Mouse (Mus musculus) forebrain, embryonic 15.5 days (tissue): ENCODE data around the gene Xkr7. TPM values are rescaled to one million over a fixed set of nuclear protein-coding genes. Genes with fewer than 3 reads are reported as not detected.

ENCODE experiments used
- ATAC-seq: fragments of 200-750 bp; cut with Nextera tagmentation; replicated peaks from 2 replicates; pipeline ENCODE4 v1.8.0; 2017; ENCODE audit warnings: mild to moderate bottlenecking, moderate TSS enrichment, moderate library complexity
- H3K27ac ChIP-seq: fragments of 300-500 bp; sonication (generic); replicated peaks from 2 replicates; pipeline ENCODE4 v1.5.1; 2015; ENCODE audit warnings: mild to moderate bottlenecking, inconsistent platforms
- H3K27me3 ChIP-seq: fragments of 300-500 bp; sonication (generic); 2 replicates; pipeline ENCODE4 v1.6.1; 2015; ENCODE audit warnings: inconsistent platforms
- H3K36me3 ChIP-seq: fragments of 300-500 bp; sonication (generic); 2 replicates; pipeline ENCODE4 v1.6.1; 2015; ENCODE audit warnings: mild to moderate bottlenecking, inconsistent platforms
- H3K4me1 ChIP-seq: fragments of 300-500 bp; sonication (generic); 2 replicates; pipeline ENCODE4 v1.6.1; 2015; ENCODE audit warnings: inconsistent platforms
- H3K4me2 ChIP-seq: fragments of 300-500 bp; sonication (generic); replicated peaks from 2 replicates; pipeline ENCODE4 v1.6.1; 2015; ENCODE audit warnings: mild to moderate bottlenecking, inconsistent platforms
- H3K4me3 ChIP-seq: fragments of 300-500 bp; sonication (generic); 2 replicates; pipeline ENCODE4 v1.5.1; 2015; ENCODE audit warnings: mild to moderate bottlenecking, inconsistent platforms
- H3K9ac ChIP-seq: fragments of 300-500 bp; sonication (generic); replicated peaks from 2 replicates; pipeline ENCODE4 v1.6.1; 2015; ENCODE audit warnings: mild to moderate bottlenecking, inconsistent platforms
- H3K9me3 ChIP-seq: fragments of 300-500 bp; sonication (generic); 2 replicates; pipeline ENCODE4 v1.6.1; 2016; ENCODE audit warnings: inconsistent platforms
- WGBS: fragments of 180-500 bp; shearing (Covaris S2); methylation state at CpG from one replicate; pipeline ENCODE4 v1.1.7; 2015; ENCODE audit warnings: mixed read lengths; 5-methylcytosine and 5-hydroxymethylcytosine counted together
- polyA plus RNA-seq: library from polyadenylated mRNA; unstranded; fragments of >200 nt; fragmentation: Nextera tagmentation; extraction: Ambion mirVana; gene quantifications from 2 replicates; pipeline ENCODE4 v1.2.1, GENCODE M21; 2015

Gene Xkr7
- polyA plus RNA-seq, 1 experiment from 2014 or later, result 2.0 TPM

DNA sequence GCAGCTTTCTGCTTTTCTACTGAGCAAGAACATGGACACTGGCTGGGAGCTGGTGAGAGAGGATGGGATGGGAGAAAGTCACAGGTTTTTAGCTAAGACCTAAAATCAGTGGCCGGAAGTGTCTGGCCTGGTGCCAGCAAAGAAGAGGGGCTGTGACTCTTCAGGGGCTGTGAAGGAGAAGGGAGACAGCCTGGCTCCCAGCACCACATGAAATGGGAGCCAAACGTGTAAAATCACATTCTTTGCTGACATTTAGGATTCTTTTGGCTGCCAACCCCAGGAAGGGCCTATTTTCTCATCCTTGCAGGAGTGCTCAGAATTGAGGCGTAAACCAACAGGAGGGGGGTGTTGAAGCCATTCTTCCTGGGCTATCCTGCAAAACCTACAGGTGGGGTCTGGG lies 12.2 kb downstream of the Xkr7 start:
- no peak overlapping the region for H3K4me3 ChIP-seq
- H3K9me3 ChIP-seq, result no peaks in the 10 kb centered on the region
- H3K36me3 ChIP-seq, result no peaks in the 10 kb centered on the region
- no peak overlapping the region for H3K4me2 ChIP-seq
- peaks cover 66% of the 10 kb centered on the region for H3K4me1 ChIP-seq
- no peak overlapping the region for H3K9ac ChIP-seq
- H3K27me3 ChIP-seq, result no peaks in the 10 kb centered on the region
- ATAC-seq, result no peak
- WGBS, result 62% methylated on average over 3 of the region's 3 CpGs
- H3K27ac ChIP-seq, result 0 out of 2 replicates have a peak overlapping the region, but pooled peaks have one; percentile 1

DNA sequence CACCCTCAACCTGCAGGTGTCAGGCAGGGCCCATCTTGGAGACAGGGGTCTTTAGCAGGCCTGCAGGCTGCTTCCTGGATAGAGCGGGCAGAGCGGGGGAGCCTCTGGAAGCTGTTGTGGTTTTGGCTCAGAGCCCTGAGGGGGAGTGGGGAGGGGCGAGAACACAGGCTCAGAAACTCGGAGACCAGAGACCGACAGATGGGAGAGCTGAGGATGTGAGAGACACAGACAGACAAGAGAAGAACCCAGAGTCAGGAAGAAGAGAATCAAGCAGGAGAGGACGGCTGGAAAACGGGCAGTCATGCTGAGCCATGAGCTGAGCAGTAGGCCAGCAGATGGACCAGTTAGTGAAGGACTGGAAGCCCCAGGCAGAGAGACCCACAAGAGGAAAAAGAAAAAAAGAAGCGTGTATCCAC lies 14.2 kb downstream of the Xkr7 start:
- 23% methylated on average over 8 of the region's 8 CpGs for WGBS
- ATAC-seq, result peak; percentile 65
- H3K4me2 ChIP-seq, result no peak overlapping the region
- H3K9me3 ChIP-seq, result no peaks in the 10 kb centered on the region
- peaks cover 80% of the 10 kb centered on the region for H3K4me1 ChIP-seq
- H3K27ac ChIP-seq, result peak overlapping the region; percentile 93
- no peak overlapping the region for H3K9ac ChIP-seq
- H3K4me3 ChIP-seq, result no peak overlapping the region
- no peaks in the 10 kb centered on the region for H3K27me3 ChIP-seq
- no peaks in the 10 kb centered on the region for H3K36me3 ChIP-seq

DNA sequence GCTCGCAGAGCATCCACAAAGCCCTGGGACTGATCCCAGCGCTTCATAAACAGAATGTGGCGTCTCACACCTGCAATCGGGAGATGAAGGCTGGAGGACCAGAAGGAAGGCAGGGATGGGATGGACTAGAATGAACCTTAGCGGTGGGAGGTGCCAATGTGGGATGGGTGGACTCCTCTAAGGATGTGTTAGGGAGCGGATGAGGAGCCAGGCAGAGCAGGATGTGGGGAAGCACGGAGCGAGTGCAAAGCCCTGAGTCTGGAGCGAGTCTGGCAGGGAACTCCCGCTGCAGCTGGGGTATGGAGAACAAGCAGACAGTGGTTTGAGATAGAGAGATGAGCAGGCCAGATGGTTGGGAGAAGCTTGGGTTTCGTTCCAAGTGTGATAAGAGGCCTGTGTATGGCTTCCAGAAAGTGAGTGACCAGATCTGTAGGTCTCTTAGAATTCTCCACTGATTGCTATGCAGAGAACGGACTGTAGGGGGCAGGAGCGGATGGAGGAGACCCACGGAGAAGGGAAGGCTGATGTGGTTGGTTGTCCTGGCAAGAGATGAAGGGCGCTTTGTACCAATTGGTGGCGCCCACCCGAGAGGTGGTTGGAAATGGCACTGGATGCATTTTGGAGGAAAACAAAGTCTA lies 16.3 kb downstream of the Xkr7 start:
- H3K4me2 ChIP-seq, result no peak overlapping the region
- H3K36me3 ChIP-seq, result no peaks in the 10 kb centered on the region
- WGBS, result 32% methylated on average over 17 of the region's 17 CpGs
- no peak for ATAC-seq
- peaks cover 11% of the 10 kb centered on the region; the same call in 1 of the 2 replicates for H3K27me3 ChIP-seq
- H3K9ac ChIP-seq, result no peak overlapping the region
- no peak overlapping the region for H3K4me3 ChIP-seq
- peak overlapping the region; percentile 93 for H3K27ac ChIP-seq
- H3K9me3 ChIP-seq, result no peaks in the 10 kb centered on the region
- peaks cover 65% of the 10 kb centered on the region for H3K4me1 ChIP-seq

DNA sequence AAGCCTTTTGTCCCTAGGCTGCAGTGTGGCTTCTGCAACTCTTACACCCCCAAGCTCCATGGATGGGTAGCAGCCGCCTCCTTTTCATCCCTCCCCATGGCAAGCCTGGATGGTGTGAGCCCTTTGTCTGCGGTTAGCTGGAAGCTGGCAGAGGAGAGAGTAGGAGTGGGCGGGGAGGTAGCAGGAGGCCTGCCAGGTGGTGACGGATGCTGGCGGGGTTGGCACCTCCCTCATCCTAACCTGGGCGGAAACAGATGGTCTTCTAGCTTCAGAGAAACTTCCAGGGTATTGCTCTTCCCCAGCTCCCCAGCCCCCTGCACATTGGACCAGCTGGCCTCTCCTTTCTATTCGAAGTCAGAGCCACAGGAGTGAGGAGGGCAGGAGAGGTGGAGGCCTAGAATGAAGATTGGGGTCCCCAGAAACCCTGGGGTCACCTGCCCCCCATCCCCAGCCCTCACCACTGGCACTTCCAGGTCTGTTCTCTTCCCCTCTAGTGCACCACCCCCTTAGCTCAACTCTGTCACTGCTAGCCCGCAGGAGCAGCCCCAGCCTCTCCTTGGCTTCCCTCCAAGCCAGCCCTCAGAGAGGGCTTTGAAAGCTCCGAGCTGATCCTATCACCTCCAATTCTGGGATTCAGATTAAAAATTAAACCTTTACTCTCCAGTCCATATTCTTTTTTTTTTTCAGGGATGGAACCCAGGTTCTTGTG lies 17.8 kb downstream of the Xkr7 start:
- H3K27me3 ChIP-seq, result peaks cover 15% of the 10 kb centered on the region; the same call in 1 of the 2 replicates
- 0 out of 2 replicates have a peak, but pooled peaks cover 3% of the 10 kb centered on the region for H3K36me3 ChIP-seq
- H3K9me3 ChIP-seq, result no peaks in the 10 kb centered on the region
- WGBS, result 27% methylated on average over 9 of the region's 9 CpGs
- H3K9ac ChIP-seq, result no peak overlapping the region
- no peak overlapping the region for H3K4me2 ChIP-seq
- ATAC-seq, result peak; percentile 74
- peak overlapping the region; percentile 93 for H3K27ac ChIP-seq
- no peak overlapping the region for H3K4me3 ChIP-seq
- H3K4me1 ChIP-seq, result peaks cover 51% of the 10 kb centered on the region

DNA sequence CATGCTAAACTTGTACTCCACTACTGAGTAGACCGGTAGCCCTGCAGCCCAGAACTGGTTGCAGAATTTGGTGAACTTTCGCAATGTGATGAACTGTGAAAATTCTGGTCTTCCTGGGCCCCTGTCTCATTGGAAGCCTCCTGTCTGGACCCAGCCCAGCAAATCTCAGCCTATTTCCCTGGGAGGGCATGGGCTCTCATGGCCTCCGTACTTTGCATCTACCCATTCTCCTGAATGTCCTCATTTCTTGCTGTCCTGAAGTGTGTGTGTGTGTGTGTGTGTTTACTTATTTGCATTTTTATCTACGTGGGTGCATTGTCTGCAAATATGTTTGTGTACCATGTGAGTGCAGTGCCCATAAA lies 18.3 kb downstream of the Xkr7 start:
- Histone ChIP-seq H3K9ac (no peak overlapping the region), H3K4me3 (no peak overlapping the region), H3K4me1 (peaks cover 49% of the 10 kb centered on the region), H3K36me3 (peaks cover 6% of the 10 kb centered on the region; the same call in 1 of the 2 replicates), H3K9me3 (no peaks in the 10 kb centered on the region), H3K27ac (peak overlapping the region; percentile 93), H3K27me3 (peaks cover 15% of the 10 kb centered on the region; the same call in 1 of the 2 replicates), H3K4me2 (no peak overlapping the region)
- 69% methylated on average over 4 of the region's 4 CpGs for WGBS
- no peak for ATAC-seq

DNA sequence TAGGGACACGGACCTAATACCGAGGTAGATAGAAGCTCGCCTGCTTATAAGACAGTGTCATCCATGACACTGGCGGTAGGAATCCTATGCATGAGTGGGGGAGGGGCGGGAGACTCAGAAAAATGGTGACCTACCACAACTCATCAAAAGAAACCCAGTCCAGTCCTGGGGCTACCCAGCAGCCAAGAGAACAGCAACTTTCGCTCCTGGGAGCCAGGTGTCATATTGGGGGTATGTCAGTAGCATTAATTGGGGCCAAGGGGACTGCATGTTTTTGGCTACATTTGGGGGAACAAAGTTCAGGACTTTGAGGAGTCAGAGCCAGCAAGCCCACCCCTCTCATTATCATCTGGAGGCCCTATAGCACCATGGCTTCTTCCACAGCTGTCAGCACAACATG lies 19.4 kb downstream of the Xkr7 start:
- WGBS, result 86% methylated on average over 6 of the region's 6 CpGs
- peaks cover 15% of the 10 kb centered on the region; the same call in 1 of the 2 replicates for H3K27me3 ChIP-seq
- ATAC-seq, result no peak
- H3K4me3 ChIP-seq, result no peak overlapping the region
- H3K4me2 ChIP-seq, result no peak overlapping the region
- peaks cover 6% of the 10 kb centered on the region; the same call in 1 of the 2 replicates for H3K36me3 ChIP-seq
- peaks cover 40% of the 10 kb centered on the region for H3K4me1 ChIP-seq
- no peak overlapping the region for H3K9ac ChIP-seq
- H3K9me3 ChIP-seq, result no peaks in the 10 kb centered on the region
- H3K27ac ChIP-seq, result no peak overlapping the region

DNA sequence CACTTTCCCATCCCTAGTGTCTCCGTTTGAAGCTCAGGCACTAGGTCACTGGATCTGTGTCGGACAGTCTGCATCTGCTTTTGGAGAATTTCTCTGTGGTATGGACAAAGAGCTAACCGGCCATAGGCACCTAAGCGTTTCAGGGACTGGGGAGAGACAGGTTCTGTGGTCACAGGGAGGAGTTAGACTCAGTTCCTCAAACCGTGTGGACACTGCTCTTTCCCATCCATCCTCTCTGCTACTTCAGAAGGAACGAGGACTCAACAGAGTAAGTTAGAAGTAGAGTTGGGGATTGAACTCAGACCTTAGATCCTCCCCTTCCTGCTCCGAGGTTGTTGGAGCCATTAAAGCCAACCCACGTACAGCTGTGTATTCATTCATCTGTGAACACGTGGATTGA lies 19.9 kb downstream of the Xkr7 start:
- H3K4me3 ChIP-seq, result no peak overlapping the region
- H3K4me1 ChIP-seq, result peaks cover 35% of the 10 kb centered on the region
- peaks cover 15% of the 10 kb centered on the region; the same call in 1 of the 2 replicates for H3K27me3 ChIP-seq
- WGBS, result 80% methylated on average over 9 of the region's 9 CpGs
- H3K9me3 ChIP-seq, result no peaks in the 10 kb centered on the region
- H3K4me2 ChIP-seq, result no peak overlapping the region
- H3K27ac ChIP-seq, result no peak overlapping the region
- peaks cover 6% of the 10 kb centered on the region; the same call in 1 of the 2 replicates for H3K36me3 ChIP-seq
- no peak for ATAC-seq
- no peak overlapping the region for H3K9ac ChIP-seq

DNA sequence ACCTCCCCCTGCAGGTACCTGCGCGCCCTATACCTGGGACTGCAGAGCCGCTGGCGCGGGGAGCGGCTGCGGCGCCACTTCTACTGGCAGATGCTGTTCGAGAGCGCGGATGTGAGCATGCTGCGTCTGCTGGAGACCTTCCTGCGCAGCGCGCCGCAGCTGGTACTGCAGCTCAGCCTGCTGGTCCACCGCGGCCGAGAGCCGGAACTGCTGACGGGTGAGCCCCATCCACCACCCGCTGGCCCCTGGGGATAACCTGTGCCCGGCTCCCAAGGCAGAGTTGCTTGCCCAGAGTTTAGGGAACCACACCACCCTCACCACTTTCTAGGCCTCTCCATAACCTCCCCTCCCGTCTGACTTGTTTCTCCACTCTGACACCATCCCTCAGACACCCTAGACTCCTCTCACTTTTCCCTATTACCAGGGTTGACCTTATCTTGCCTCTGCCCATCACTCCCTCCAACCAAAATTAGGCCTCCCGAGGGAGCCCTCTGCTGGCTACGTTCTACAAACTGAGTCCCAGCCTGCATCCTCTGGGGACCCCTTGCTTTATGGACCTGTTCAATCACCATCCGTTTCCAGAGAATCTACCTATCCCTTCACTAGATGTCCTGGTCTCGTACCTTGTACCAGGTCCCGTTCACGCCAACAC lies 21.2 kb downstream of the Xkr7 start:
- ATAC-seq, result no peak
- Histone ChIP-seq H3K9me3 (no peaks in the 10 kb centered on the region), H3K4me2 (no peak overlapping the region)

DNA sequence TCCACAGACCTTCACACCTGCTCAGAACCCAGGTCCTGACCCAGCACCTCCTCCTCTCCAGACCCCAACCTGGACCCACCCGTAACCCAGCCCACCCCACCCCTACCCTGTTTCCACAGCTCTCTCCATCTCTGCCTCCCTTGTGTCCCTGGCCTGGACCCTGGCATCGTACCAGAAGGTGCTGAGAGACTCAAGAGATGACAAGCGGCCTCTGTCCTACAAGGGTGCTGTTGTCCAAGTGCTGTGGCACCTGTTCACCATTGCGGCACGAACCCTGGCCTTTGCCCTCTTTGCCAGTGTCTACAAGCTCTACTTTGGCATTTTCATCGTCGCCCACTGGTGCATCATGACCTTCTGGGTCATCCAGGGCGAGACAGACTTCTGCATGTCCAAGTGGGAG lies 22.2 kb downstream of the Xkr7 start:
- Histone ChIP-seq H3K4me2 (no peak overlapping the region), H3K36me3 (peaks cover 6% of the 10 kb centered on the region; the same call in 1 of the 2 replicates), H3K27me3 (peaks cover 15% of the 10 kb centered on the region; the same call in 1 of the 2 replicates), H3K9ac (no peak overlapping the region), H3K4me3 (no peak overlapping the region), H3K9me3 (no peaks in the 10 kb centered on the region), H3K27ac (no peak overlapping the region), H3K4me1 (peaks cover 19% of the 10 kb centered on the region)
- no peak for ATAC-seq
- WGBS, result 91% methylated on average over 8 of the region's 8 CpGs

More for the DNA sequence above, 21.2 kb downstream of the Xkr7 start:
- Histone ChIP-seq H3K4me3 (no peak overlapping the region), H3K36me3 (peaks cover 6% of the 10 kb centered on the region; the same call in 1 of the 2 replicates), H3K9ac (no peak overlapping the region), H3K27me3 (peaks cover 15% of the 10 kb centered on the region; the same call in 1 of the 2 replicates), H3K4me1 (peaks cover 29% of the 10 kb centered on the region), H3K27ac (no peak overlapping the region)
- WGBS, result 9% methylated on average over 30 of the region's 30 CpGs

DNA sequence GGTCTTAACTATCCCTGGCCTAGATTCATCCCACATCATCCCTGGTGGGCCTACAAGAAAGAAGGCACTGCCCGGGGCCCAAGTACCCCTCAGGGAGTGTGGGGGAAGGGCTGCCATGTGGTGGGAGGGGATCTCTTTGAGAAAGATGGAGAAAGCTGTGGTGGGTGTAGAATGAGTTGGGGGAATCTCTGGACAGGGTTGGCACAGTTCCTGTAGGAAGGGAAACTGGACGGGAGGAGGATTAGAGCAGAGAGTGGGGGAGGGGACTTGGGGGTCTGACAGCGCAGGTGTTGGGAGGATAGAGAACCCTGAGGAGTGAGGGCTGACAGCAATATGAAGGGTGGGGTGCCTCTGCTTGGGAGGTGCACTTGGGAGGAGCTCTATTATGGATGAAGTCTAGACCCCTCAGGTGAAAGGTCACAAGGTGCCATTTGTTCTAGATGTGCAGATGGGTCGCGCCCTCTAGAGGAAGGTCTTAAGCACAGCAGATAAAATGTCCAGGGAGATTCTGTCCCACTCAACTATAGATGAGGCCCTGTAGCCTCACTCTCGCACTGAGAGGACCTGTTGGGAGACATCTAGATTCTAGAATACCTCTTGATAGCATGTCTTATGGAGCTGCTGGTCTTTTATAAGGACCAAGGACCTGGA lies 23.7 kb downstream of the Xkr7 start:
- 60% methylated on average over 6 of the region's 6 CpGs for WGBS
- ATAC-seq, result no peak

DNA sequence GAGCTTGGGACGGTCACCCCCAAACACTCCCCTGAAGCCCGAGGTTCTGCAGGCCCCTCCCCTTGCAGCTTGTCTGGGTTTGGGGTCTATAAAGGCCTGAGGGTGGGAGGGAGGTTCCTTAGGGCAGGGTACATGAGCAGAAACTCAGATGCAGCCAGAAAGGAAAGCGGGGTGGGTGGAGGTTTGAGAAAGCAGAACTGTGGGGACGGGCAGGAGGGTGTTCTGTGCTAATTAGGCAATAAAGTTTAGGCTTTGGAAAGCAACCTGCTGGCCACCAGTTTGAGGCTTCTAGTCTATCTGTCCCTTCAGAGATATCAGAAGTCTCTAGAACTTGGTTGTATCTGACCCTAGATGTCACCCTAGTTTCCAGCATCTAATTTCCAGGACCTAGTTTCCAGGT lies 26.7 kb downstream of the Xkr7 start:
- H3K9ac ChIP-seq, result no peak overlapping the region
- H3K4me2 ChIP-seq, result no peak overlapping the region
- H3K27me3 ChIP-seq, result 0 out of 2 replicates have a peak, but pooled peaks cover under 1% of the 10 kb centered on the region
- ATAC-seq, result no peak
- WGBS, result 72% methylated on average over 4 of the region's 4 CpGs
- H3K4me1 ChIP-seq, result no peaks in the 10 kb centered on the region; the same call in 1 of the 2 replicates
- no peak overlapping the region for H3K27ac ChIP-seq
- peaks cover 6% of the 10 kb centered on the region; the same call in 1 of the 2 replicates for H3K36me3 ChIP-seq
- no peak overlapping the region for H3K4me3 ChIP-seq
- no peaks in the 10 kb centered on the region for H3K9me3 ChIP-seq

More for the DNA sequence above, 23.7 kb downstream of the Xkr7 start:
- Histone ChIP-seq H3K27ac (no peak overlapping the region), H3K4me1 (peaks cover 4% of the 10 kb centered on the region; the same call in 1 of the 2 replicates), H3K4me3 (no peak overlapping the region), H3K4me2 (no peak overlapping the region), H3K27me3 (peaks cover 15% of the 10 kb centered on the region; the same call in 1 of the 2 replicates), H3K9me3 (no peaks in the 10 kb centered on the region), H3K36me3 (peaks cover 6% of the 10 kb centered on the region; the same call in 1 of the 2 replicates), H3K9ac (no peak overlapping the region)
